Mouse (Mus musculus) megakaryocyte, embryonic 14.5 days (primary cell): Measurements from ENCODE around the gene 3110082I17Rik.

ENCODE experiments used
- FLI1 ChIP-seq: IDR thresholded peaks from 2 replicates; pipeline ENCODE4 v1.6.1; 2012; ENCODE audit warnings: low read length, inconsistent platforms, mixed read lengths
- GATA1 ChIP-seq: IDR thresholded peaks from 3 replicates; pipeline ENCODE4 v1.6.1; 2012; ENCODE audit warnings: mixed read lengths, low read length, inconsistent platforms, borderline replicate concordance

DNA sequence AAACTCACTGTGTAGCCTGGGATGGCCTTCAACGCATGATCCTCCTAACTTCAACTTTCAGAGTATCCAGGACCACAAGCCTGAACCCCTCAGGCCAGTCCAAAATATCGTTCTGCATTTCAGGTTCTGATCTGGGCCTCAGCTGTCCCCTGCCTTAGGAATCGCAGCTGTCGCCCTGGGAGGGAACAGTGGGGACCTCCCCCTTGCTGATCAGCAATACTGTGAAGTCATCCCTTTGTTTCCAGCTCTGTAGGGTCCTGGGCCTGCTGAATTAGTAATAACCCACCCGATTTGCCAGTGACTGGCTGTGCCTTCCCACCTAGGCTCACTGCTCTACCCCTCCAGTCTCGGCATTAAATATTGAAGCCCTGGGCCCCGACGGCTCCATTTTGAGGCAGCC, 31.0 kb upstream of the 3110082I17Rik start:
- TF ChIP-seq GATA1 (no peak), FLI1 (no peak)
